Mouse (Mus musculus): ENCODE data around the gene Cul4a.
"Not testable (repeated sequence)": the region's sequence is repeated elsewhere in the genome, so short reads cannot be mapped to it uniquely, and the experiment has no call there.

The Cul4a gene

GRCm38 (mm10) chr8:13105087-13105881, at the start of gene Cul4a, which contains the start of gene Pcid2:
TSS of gene Cul4a (plus strand) at chr8:13105621.
TSS of gene Pcid2 (minus strand) at chr8:13105459.
- peak; percentile 97 for DNase-seq

DNA sequence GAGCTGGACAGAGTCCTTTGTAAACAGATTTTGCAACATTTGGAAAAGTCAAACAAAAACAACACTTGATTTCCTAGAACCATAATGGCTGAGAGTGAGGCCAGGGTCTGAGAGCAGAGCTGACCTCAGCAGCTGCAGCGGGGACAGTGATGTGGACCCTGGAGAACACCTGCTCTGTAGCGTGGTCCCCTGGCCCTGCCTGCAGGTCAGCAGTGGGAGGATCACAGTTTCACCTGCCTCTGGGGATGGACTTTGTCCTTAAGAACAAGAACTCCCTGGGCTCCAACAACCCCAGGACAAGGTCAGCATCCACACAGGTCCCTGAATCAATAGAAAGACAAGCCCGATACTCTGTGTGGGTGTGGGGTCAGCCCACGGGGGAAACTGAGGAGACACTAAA, 48.1 kb upstream of the Cul4a start:
- DNase-seq: no peak

DNA sequence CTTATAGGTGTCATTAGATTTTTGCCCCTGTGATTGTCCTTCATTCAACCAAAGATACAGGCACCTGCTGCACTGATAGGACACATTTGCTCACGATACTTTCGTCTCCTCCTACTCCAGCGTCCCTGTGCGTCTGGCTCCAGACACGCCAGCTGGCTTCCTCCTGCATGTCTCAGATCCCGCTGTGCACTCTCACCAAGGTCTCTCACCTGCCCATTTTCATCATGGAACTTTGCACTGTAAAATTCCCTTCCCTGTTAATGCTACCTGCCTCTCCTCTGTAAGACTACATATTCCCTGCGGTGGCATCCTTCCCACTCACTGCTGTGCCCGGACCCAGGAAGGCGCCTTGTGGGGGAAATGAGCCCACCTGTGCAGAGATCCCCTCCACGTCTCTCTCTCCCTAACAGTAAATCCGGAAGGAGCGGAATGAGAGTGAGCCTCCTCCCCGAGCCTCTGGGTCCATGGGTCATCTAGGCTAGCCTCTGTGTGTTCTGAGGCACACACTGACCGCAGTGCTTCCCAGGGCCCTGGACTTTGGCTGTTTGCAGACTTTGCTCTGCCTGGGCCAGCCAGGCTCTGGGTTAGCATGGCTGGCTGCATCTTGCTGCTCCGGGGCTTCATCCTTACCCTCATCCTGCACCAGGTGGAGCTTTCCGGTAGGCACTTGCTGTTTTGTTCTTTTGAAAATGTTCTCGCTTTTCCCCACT, 44.8 kb upstream of the Cul4a start, which contains the start of gene Proz:
Gene Proz, plus strand, starts transcription at position 474 of the 710 bp plus-strand sequence.
- no peak for DNase-seq

DNA sequence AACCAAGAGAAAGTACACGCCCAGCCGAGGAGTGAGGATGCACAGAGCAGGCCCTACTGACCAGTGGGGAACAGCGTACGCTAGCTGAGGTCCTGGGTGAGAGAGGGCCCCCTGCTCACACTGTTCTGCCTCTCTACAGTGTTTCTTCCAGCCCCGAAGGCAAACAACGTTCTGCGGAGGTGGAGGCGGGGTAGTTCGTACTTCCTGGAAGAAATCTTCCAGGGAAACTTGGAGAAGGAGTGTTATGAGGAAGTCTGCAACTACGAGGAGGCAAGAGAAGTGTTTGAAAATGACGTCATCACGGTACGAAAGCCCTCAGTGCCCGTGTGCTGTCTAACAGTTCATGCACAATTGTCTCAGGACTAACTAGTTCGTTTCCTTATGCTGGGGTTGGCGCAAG, 42.3 kb upstream of the Cul4a start:
- no peak for DNase-seq

DNA sequence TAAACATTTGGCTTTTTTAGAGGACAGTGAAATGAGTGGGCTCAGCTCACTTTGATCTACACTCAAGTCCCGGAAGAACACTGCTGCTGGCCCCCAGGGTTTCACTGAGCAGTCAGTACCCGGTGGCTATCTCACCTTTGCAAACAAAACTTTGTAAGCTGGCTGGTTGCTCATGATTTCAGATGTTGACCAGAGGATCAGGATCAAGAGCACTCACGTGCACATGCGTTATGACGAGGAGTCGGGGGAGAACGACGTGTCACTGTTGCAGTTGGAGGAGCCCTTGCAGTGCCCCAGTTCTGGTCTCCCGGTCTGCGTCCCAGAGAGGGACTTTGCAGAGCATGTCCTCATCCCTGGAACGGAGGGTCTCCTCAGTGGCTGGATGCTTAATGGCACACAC, 32.2 kb upstream of the Cul4a start:
- no peak for DNase-seq

DNA sequence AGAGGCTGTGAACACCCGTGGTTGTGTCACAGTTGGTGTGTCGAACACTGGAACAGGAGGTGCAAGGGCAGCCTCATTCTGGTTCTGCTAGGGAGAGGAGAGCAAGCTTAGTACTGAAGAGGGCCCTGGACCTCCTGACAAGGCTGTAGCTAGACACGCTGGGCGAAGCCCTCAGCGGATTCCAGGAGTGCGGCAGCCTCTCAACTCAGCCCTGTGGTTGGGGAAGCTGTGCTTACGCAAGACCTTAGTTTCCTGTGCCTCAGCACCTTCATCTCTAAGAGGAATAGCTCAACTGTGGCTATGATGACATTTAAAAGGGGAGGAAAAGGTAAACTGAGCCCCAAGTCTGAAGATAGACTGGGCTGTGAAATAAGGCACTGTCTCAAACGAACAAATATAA, 30.4 kb upstream of the Cul4a start:
- DNase-seq: no peak

DNA sequence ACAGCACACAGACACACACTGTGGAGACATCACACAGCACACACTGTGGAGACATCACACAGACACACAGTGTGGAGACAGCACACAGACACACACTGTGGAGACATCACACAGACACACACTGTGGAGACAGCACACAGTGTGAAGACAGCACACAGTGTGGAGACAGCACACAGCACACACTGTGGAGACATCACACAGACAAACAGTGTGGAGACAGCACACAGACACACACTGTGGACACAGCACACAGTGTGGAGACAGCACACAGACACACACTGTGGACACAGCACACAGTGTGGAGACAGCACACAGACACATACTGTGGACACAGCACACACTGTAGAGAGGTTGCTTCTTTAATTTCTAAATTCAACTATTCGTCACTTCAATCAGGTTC, 29.8 kb upstream of the Cul4a start:
- DNase-seq: not testable (repeated sequence)

GRCm38 (mm10) chr8:13077542-13077941, 27.9 kb upstream of the Cul4a start:
- DNase-seq: no peak

DNA sequence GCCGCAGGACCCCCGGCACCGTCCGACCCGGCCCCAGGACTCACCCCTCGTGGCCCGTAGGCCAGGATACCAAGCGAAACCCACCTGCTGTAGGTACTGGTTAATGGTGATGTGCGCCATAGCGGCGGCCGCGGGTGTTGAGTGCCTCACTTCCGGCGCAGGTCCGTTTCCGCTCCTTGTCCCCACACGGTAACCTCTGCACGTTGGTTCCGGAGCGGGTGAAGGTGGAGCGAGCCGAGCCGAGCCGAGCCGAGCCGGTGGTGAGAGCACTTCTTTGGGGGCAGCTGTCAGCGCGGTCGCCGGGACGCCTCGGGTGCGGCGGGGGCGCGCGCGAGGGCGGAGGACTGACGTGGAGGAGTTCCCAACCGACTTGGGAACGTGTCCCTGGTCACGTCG, 732 bp upstream of the Cul4a start:
- DNase-seq: peak; percentile 87

DNA sequence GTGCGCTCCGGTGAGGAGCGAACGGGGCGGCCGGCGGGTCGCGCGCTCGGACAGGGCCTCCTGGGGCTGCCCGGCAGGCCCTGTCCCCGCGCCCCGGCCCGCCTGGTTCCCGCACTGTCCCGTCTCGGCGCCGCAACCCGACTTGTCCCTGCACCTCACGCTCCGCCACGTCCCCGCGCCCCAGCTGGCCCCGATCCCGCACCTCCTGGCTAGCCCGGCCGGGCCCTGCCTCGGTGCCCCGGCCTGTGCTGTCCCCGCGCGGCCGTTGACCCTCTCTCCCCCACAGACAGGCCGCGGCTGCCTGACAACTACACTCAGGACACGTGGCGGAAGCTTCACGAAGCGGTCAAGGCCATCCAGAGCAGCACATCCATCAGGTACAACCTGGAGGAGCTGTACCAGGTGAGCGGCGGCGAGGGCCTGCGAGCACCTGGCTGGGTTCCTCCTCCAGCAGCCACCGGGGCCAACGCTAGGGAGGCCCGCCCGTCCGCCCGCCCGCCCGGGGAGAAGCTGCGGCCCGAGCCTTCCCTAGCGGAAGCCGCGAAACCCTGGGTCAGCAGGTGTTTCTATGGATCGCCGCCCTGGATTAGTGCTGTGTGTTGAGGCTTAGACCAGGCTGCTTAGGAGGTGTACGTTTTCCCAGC, 609 bp downstream of the Cul4a start:
- peak; percentile 51 for DNase-seq

DNA sequence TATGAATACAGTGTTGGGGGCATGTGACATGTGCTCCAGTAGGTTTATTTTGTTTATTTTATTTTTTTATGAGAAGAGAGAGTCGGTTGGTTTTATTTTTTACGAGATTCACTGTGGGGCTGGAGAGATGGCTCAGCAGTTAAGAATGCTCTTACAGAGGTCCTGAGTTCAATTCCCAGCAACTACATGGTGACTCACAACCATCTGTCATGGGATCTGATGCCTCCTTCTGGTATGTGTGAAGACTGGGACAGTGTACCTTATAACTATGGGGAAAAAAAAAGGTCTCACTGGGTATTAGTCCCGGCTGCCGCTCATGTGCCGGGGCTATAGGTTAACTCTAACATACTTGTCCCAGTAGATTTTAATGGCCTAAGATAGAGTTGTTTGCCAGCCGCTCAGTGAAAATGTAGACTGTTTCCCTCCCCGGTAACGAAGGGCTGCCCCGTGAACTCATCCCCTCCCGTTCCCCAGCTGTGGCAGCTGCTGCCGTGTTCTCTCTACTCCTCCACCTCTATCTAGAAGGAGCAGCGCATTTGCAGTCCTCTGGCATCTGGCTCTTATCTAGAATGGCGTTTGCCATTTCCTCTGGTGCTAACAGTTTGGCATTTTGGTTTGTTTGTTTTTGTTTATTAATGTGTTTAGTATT, 2.7 kb downstream of the Cul4a start:
- no peak for DNase-seq

DNA sequence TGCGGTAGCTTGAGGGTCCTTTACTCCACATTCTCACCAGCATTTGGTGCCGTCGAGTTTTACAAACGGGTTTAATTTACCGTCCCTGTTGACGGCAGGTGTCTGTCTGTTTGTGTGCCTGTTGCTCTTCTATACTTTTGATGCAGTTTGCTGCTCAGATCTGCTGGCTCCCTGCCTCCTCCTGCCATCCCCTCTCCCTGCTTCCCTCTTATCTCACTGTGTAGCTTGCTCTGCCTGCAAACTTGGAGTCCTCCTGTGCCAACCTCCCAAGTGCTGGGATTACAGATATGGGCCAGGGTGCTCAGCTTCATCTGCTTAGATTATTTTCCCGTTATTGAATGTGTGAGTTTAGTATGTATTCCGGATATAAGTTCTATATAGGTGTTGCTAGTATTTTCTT, 3.5 kb downstream of the Cul4a start:
- no peak for DNase-seq

DNA sequence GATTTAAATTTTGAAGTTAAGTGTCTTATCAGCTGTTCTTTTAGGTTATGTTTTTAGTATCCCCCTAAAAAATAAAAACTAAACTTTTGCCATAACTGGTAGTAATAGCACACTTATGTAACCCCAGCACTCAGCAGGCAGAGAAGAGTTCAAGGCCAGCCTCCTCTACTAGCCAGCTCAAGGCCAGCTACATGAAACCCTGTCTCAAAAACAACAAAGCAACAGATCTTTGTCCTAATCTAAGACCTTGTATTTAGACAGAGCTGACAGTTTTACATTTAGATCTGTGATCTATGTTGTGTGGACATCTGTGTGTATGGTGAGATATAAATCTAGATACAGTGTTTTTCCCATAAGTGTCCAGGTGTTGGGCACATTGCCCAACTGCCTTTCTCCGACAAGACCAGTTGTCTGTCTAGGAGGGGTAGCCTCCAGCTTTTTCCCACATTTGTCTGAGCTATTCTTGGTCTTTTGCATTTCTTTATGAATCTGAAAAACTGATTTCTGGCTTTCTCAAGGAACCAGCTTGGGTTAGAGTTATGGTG, 4.1 kb downstream of the Cul4a start:
- DNase-seq: no peak

DNA sequence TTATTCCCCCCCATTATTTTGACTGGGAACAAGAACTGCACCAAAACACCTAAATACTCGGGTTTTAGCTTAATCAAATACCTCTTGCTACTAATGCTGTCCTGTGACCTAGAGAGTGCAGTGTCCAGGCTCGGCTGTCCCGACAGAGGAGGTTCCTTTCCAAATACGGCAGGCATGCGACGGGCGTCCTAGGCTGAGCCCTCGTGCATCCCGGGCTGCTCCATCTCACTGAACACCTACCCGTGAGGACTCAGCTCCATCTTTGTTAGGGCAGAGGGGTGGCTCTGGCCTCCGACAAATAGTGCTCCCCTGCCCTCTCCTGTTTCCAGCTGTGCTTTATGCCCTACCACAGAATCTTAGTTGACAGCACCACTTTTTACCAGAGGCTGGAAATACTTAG, 6.5 kb downstream of the Cul4a start:
- DNase-seq: no peak

GRCm38 (mm10) chr8:13113232-13113631, 7.8 kb downstream of the Cul4a start:
- no peak for DNase-seq

- DNase-seq: no peak
These were observed 11.7 kb downstream of the Cul4a start for GRCm38 (mm10) chr8:13117096-13117495.

DNA sequence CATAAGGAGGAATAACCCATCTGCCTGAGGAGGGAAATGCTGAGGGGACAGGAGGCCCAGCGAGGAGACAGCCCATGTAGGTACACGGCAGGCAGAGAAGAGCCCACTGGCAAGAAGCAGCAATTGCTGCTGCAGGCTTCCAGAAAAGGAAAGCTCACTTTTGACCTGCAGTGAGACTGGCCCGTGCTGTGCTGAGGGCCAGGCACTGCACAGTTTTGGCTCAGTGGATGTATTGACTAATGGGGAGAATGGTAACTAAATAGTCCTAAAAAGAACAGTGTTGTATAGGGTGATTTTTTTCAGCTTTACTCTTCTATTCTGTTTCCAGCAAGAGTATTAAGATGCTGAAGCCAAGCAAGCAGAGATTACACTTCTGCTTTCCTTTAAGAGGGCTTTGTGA, 13.1 kb downstream of the Cul4a start:
- no peak for DNase-seq

- DNase-seq: no peak
These were observed 15.7 kb downstream of the Cul4a start for GRCm38 (mm10) chr8:13120882-13121665.

- DNase-seq: no peak
These were observed 17.5 kb downstream of the Cul4a start for GRCm38 (mm10) chr8:13122887-13123421.

- DNase-seq: no peak
These were observed 19.5 kb downstream of the Cul4a start for GRCm38 (mm10) chr8:13124897-13125296.

GRCm38 (mm10) chr8:13132220-13132619, 26.8 kb downstream of the Cul4a start:
- DNase-seq: not testable (repeated sequence)
